Mouse (Mus musculus) embryonic facial prominence, embryonic 11.5 days (tissue): Measurements from ENCODE around the gene Tdrd5. TPM values are rescaled to one million over a fixed set of nuclear protein-coding genes. Genes with fewer than 3 reads are reported as not detected.
"Not testable (repeated sequence)": the region's sequence is repeated elsewhere in the genome, so short reads cannot be mapped to it uniquely, and the experiment has no call there.

Experiments used
- ATAC-seq: fragments of 200-750 bp; cut with Nextera tagmentation; replicated peaks from 2 replicates; pipeline ENCODE4 v1.8.0; 2017; ENCODE audit warnings: low read depth; ENCODE audit not compliant: insufficient number of reproducible peaks, low FRiP score, low TSS enrichment
- DNase-seq: peaks from one replicate; pipeline ENCODE4 v3.0.0-alpha.2; 2015; ENCODE audit warnings: low spot score
- H3K27ac ChIP-seq: fragments of 300-500 bp; sonication (generic); replicated peaks from 2 replicates; pipeline ENCODE4 v1.5.1; 2014; ENCODE audit warnings: mild to moderate bottlenecking, low read depth, low read length, control low read depth
- H3K27me3 ChIP-seq: fragments of 300-500 bp; sonication (generic); 2 replicates; pipeline ENCODE4 v1.6.1; 2014; ENCODE audit warnings: mild to moderate bottlenecking, low read length, moderate library complexity, mixed read lengths; ENCODE audit not compliant: control insufficient read depth, insufficient read depth
- H3K36me3 ChIP-seq: fragments of 300-500 bp; sonication (generic); replicated peaks from 2 replicates; pipeline ENCODE4 v1.6.1; 2014; ENCODE audit warnings: low read depth, mild to moderate bottlenecking, low read length, moderate library complexity, mixed read lengths; ENCODE audit not compliant: control insufficient read depth, insufficient read depth
- H3K4me1 ChIP-seq: fragments of 300-500 bp; sonication (generic); 2 replicates; pipeline ENCODE4 v1.6.1; 2014; ENCODE audit warnings: low read length, mixed read lengths; ENCODE audit not compliant: control insufficient read depth, insufficient read depth
- H3K4me2 ChIP-seq: fragments of 300-500 bp; sonication (generic); 2 replicates; pipeline ENCODE4 v1.6.1; 2014; ENCODE audit warnings: low read depth, mild to moderate bottlenecking, control low read depth, low read length, moderate library complexity
- H3K4me3 ChIP-seq: fragments of 300-500 bp; sonication (generic); 2 replicates; pipeline ENCODE4 v1.5.1; 2014; ENCODE audit warnings: low read depth, low read length, control low read depth
- H3K9ac ChIP-seq: fragments of 300-500 bp; sonication (generic); replicated peaks from 2 replicates; pipeline ENCODE4 v1.6.1; 2014; ENCODE audit warnings: mild to moderate bottlenecking, control low read depth, low read length
- H3K9me3 ChIP-seq: fragments of 300-500 bp; sonication (generic); replicated peaks from 2 replicates; pipeline ENCODE4 v1.6.1; 2016; ENCODE audit warnings: mild to moderate bottlenecking, low read length, inconsistent platforms, mixed read lengths; ENCODE audit not compliant: control insufficient read depth
- WGBS: fragments of 180-500 bp; shearing (Covaris S2); extraction: QIAGEN DNeasy Blood & Tissue Kit; methylation state at CpG from one replicate; pipeline ENCODE4 v1.1.7; 2014; 5-methylcytosine and 5-hydroxymethylcytosine counted together
- polyA plus RNA-seq: library from polyadenylated mRNA; unstranded; fragments of >200 nt; fragmentation: Nextera tagmentation; extraction: Ambion mirVana; gene quantifications from 2 replicates; pipeline ENCODE4 v1.2.1, GENCODE M21; 2014

Tdrd5 gene
- polyA plus RNA-seq, 1 experiment from 2014 or later, result 0.25 TPM

- Histone ChIP-seq H3K27ac (no peak overlapping the region), H3K27me3 (no peaks in the 10 kb centered on the region), H3K9me3 (no peaks in the 10 kb centered on the region), H3K4me3 (no peak overlapping the region), H3K36me3 (no peaks in the 10 kb centered on the region), H3K4me2 (no peak overlapping the region), H3K9ac (no peak overlapping the region), H3K4me1 (no peaks in the 10 kb centered on the region)
- ATAC-seq, result no peak
- no peak for DNase-seq
- WGBS, result 83% methylated on average over 7 of the region's 7 CpGs
Measured at GRCm38 (mm10) chr1:156280131-156280530, 23.3 kb downstream of the Tdrd5 start.

DNA sequence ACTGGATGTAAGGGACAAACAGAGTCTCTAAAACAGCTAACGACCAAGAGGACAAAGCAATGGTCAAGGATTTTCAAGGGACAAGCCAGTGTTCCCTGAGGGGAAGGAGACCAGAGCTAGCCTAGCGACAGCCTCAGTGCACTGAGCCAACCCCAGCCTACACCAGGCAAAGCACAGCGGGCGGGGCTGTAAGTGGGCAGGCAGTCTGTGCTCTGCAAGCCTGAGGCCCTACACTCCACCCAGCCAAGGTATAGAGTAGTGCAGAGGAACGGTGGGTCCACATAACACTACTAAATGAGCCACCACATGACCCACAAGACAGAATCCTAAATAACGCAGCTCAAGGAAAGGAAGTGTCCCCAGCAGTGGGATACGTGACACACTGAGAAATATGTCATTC, 29.8 kb downstream of the Tdrd5 start:
- Histone ChIP-seq H3K27me3 (no peaks in the 10 kb centered on the region), H3K9ac (no peak overlapping the region), H3K36me3 (no peaks in the 10 kb centered on the region), H3K4me2 (no peak overlapping the region), H3K4me1 (no peaks in the 10 kb centered on the region), H3K4me3 (no peak overlapping the region), H3K9me3 (no peaks in the 10 kb centered on the region), H3K27ac (no peak overlapping the region)
- no peak for ATAC-seq
- no peak for DNase-seq
- 59% methylated on average over 7 of the region's 7 CpGs for WGBS

DNA sequence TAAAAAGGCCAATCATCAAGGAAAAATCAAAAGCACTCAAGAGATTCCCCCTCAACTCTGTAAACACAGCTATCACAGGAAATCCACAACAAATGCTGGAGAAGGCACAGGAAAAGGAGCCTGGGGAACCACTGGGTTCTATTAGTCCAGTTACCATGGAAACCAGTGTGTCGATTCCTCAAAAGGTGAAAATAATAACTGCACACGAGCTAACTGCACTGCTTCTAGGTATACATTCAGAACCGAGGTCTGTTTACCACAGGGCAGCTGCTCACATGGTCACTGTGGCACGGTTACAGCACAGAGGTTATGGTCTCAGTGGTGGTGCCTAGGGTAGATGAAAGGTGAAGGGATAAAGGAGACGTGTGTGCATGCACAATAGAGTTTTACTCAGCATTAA, 31.8 kb downstream of the Tdrd5 start:
- Histone ChIP-seq H3K27me3 (no peaks in the 10 kb centered on the region), H3K4me1 (no peaks in the 10 kb centered on the region), H3K4me3 (no peak overlapping the region), H3K9me3 (no peaks in the 10 kb centered on the region), H3K4me2 (no peak overlapping the region), H3K27ac (no peak overlapping the region), H3K9ac (no peak overlapping the region), H3K36me3 (no peaks in the 10 kb centered on the region)
- 62% methylated on average over 5 of the region's 5 CpGs for WGBS
- DNase-seq (peak; percentile 55), ATAC-seq (no peak)

GRCm38 (mm10) chr1:156270471-156270870, 33.0 kb downstream of the Tdrd5 start:
- H3K27ac ChIP-seq, result no peak overlapping the region
- DNase-seq (no peak), ATAC-seq (no peak)
- no peak overlapping the region for H3K9ac ChIP-seq
- no peaks in the 10 kb centered on the region for H3K27me3 ChIP-seq
- H3K4me1 ChIP-seq, result no peaks in the 10 kb centered on the region
- no peak overlapping the region for H3K4me3 ChIP-seq
- WGBS, result 77% methylated on average over 9 of the region's 9 CpGs
- no peaks in the 10 kb centered on the region for H3K36me3 ChIP-seq
- H3K4me2 ChIP-seq, result no peak overlapping the region
- H3K9me3 ChIP-seq, result no peaks in the 10 kb centered on the region

- not testable (repeated sequence) for H3K9ac ChIP-seq, DNase-seq, H3K4me2 ChIP-seq, H3K27ac ChIP-seq, H3K36me3 ChIP-seq, H3K4me1 ChIP-seq, H3K9me3 ChIP-seq, ATAC-seq, H3K27me3 ChIP-seq, H3K4me3 ChIP-seq
- 32% methylated on average over 3 of the region's 3 CpGs for WGBS
Measured at GRCm38 (mm10) chr1:156268546-156268945, 34.9 kb downstream of the Tdrd5 start.

GRCm38 (mm10) chr1:156263946-156264345, 39.5 kb downstream of the Tdrd5 start:
- no peaks in the 10 kb centered on the region for H3K4me1 ChIP-seq
- H3K4me2 ChIP-seq, result no peak overlapping the region
- WGBS, result 85% methylated on average over 8 of the region's 8 CpGs
- no peak overlapping the region for H3K27ac ChIP-seq
- no peak overlapping the region for H3K9ac ChIP-seq
- no peaks in the 10 kb centered on the region for H3K36me3 ChIP-seq
- ATAC-seq (no peak), DNase-seq (no peak)
- H3K4me3 ChIP-seq, result no peak overlapping the region
- H3K9me3 ChIP-seq, result no peaks in the 10 kb centered on the region
- no peaks in the 10 kb centered on the region for H3K27me3 ChIP-seq

DNA sequence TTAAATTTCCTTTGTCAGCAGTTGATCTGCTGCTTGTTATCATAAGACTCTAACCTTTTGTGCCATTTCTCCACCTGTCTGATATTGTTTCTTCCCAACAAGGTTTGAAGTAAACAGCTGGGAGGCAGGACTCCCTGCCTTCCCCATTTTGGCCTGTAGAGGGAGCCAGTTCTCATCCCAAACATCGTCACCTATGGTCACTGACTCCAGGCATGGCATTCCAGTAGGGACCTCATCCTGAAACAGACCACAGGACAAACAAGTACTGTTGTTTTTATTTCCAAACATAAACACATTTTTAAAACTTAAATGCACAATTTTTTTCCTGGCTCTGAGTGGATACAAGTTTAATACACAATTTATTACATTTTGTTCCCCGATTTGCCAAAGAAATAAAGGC, 40.1 kb downstream of the Tdrd5 start:
- Histone ChIP-seq H3K27me3 (no peaks in the 10 kb centered on the region), H3K27ac (no peak overlapping the region), H3K4me1 (no peaks in the 10 kb centered on the region), H3K4me2 (no peak overlapping the region), H3K36me3 (no peaks in the 10 kb centered on the region), H3K9me3 (no peaks in the 10 kb centered on the region), H3K4me3 (no peak overlapping the region), H3K9ac (no peak overlapping the region)
- DNase-seq (peak; percentile 77), ATAC-seq (no peak)
- 48% methylated on average over 2 of the region's 2 CpGs for WGBS

DNA sequence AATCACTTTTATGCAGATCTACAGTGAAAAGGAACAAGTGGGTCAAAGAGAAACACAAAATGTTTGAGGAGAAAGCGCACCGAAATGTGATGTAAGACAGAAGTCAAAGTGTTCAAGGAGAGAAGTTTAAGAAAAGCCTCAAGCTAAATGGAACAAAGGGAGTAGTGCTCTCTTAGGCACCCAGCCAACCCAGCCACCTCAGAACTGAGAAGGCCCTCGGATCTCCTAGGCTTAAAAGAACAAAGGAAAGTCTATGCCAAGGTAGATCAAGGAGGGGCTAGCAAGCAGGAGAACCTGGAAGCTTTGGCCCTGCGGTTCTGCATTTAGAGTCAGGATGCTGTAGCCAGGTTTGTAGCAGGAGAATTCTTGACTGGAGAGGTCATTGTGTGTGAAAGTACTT, 48.6 kb downstream of the Tdrd5 start:
- WGBS, result 75% methylated on average over 4 of the region's 4 CpGs
- Histone ChIP-seq H3K9me3 (no peaks in the 10 kb centered on the region), H3K27ac (no peak overlapping the region), H3K4me1 (no peaks in the 10 kb centered on the region), H3K27me3 (no peaks in the 10 kb centered on the region), H3K9ac (no peak overlapping the region), H3K4me2 (no peak overlapping the region), H3K36me3 (no peaks in the 10 kb centered on the region), H3K4me3 (no peak overlapping the region)
- no peak for ATAC-seq
- DNase-seq, result no peak
